8 mouse cellular contexts compared by ENCODE assay signal in the genomic region with DNA sequence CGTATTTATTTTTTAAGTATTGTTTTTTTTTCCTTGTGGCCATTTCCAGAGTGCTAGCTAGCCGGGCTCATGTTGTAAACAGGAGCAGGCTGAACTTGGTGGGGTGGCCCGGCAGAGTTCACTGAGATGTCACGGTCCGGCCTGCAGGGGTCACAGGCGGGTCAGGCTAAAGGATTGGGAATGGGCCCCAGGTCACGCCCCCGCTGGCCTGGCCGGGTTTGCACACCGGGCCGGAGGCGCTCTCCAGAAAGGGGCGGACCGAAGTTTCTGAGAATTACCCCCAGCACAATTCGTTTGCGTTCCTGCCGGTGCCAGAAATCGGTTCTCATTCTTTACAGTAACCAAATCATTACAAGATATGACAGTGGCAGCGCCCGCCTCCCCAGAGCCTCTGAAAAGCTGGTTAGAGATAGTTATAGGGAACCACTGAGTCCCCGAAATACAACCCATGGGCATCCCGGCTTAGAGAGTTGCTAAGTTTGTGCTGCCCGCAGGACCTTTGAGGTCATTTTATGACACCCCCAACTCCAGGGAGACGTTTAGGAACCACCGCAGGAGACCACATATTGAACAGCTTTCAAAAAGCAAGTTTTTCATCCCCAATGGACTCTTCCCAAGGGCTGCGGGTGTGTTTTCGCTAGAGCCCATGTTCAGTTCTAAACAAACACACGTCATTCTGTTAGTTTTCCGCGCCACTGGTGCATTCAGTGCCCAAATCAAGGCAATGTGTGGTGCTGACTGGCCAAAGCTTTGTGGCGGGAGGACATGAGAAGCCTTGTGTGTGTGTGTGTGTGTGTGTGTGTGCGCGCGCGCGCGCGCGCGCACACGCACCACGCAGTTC. TPM values are rescaled to one million over a fixed set of nuclear protein-coding genes. Genes with fewer than 3 reads are reported as not detected.
DNase-seq lines count a peak whose midpoint lies in the region; ATAC-seq and TF ChIP-seq lines count a peak whose summit lies in the region.

No protein-coding gene starts in this region.

- H3K4me2 ChIP-seq in heart, embryonic 12.5 days = peak overlapping the region; percentile 88
- peak overlapping the region; percentile 25 for H3K4me2 ChIP-seq in forebrain, postnatal 0 days (ENCODE audit: low read depth)
- peak overlapping the region; percentile 41 for H3K4me2 ChIP-seq in liver, embryonic 16.5 days (ENCODE audit: low read depth, low read length)

- no peaks in the 10 kb centered on the region for H3K36me3 ChIP-seq in heart, embryonic 12.5 days
- no peaks in the 10 kb centered on the region for H3K36me3 ChIP-seq in ES-Bruce4 (ENCODE audit: control insufficient read depth, insufficient read depth, low read length, poor library complexity, severe bottlenecking)
- H3K36me3 ChIP-seq in forebrain, postnatal 0 days (ENCODE audit: insufficient read depth) = no peaks in the 10 kb centered on the region
- no peaks in the 10 kb centered on the region for H3K36me3 ChIP-seq in liver, embryonic 16.5 days (ENCODE audit: control insufficient read depth, insufficient read depth)

- no peak for ATAC-seq in heart, embryonic 12.5 days (ENCODE audit: insufficient number of reproducible peaks, low FRiP score)
- no peak for ATAC-seq in forebrain, postnatal 0 days
- ATAC-seq in liver, embryonic 16.5 days (ENCODE audit: low read depth) = no peak

- 3% methylated on average over 42 of the region's 42 CpGs for WGBS in heart, embryonic 12.5 days
- WGBS in forebrain, postnatal 0 days = 4% methylated on average over 42 of the region's 42 CpGs
- 3% methylated on average over 42 of the region's 42 CpGs for WGBS in liver, embryonic 16.5 days (ENCODE audit: insufficient replicate concordance)

- peaks cover 44% of the 10 kb centered on the region for H3K4me1 ChIP-seq in heart, embryonic 12.5 days (replicated peaks)
- H3K4me1 ChIP-seq in ES-Bruce4 (ENCODE audit: control insufficient read depth, insufficient read depth, low read length) = no peaks in the 10 kb centered on the region
- H3K4me1 ChIP-seq in forebrain, postnatal 0 days (ENCODE audit: insufficient read depth) = peaks cover 4% of the 10 kb centered on the region; the same call in 1 of the 2 replicates
- H3K4me1 ChIP-seq in liver, embryonic 16.5 days (ENCODE audit: control insufficient read depth, low read depth, low read length) = peaks cover 5% of the 10 kb centered on the region

- peak; percentile 30 for TF ChIP-seq CTCF in ES-Bruce4 (IDR thresholded peaks at IDR 0.05; ENCODE audit: low read depth, low read length)
- TF ChIP-seq CTCF in forebrain, postnatal 0 days (IDR thresholded peaks at IDR 0.05; ENCODE audit: low read depth) = no peak

- peaks cover 100% of the 10 kb centered on the region for H3K27me3 ChIP-seq in heart, embryonic 12.5 days (replicated peaks)
- H3K27me3 ChIP-seq in ES-Bruce4 (ENCODE audit: control insufficient read depth, insufficient read depth, low read length, poor library complexity, severe bottlenecking) = peaks cover 22% of the 10 kb centered on the region
- H3K27me3 ChIP-seq in forebrain, postnatal 0 days (ENCODE audit: insufficient read depth, low read length) = peaks cover 98% of the 10 kb centered on the region
- peaks cover 100% of the 10 kb centered on the region for H3K27me3 ChIP-seq in liver, embryonic 16.5 days (ENCODE audit: control insufficient read depth, insufficient read depth, low read depth, low read length)

- H3K9ac ChIP-seq in heart, embryonic 12.5 days = no peak overlapping the region
- no peak overlapping the region for H3K9ac ChIP-seq in ES-Bruce4 (ENCODE audit: low read depth, poor library complexity, severe bottlenecking)
- H3K9ac ChIP-seq in forebrain, postnatal 0 days = no peak overlapping the region
- H3K9ac ChIP-seq in liver, embryonic 16.5 days (ENCODE audit: low read depth, low read length) = no peak overlapping the region

- DNase-seq in heart, adult 11 months = no peak
- no peak for DNase-seq in forebrain, postnatal 0 days
- DNase-seq in yolk sac, embryonic 10.5 days (ENCODE audit: low spot score) = no peak
- no peak for DNase-seq in spleen, postnatal 4 days (ENCODE audit: low spot score in 2 of 2)
- DNase-seq in cerebellum, adult 9-10 months = no peak

- H3K9me3 ChIP-seq in heart, embryonic 12.5 days (replicated peaks) = no peaks in the 10 kb centered on the region
- no peaks in the 10 kb centered on the region for H3K9me3 ChIP-seq in ES-Bruce4 (replicated peaks; ENCODE audit: control insufficient read depth, insufficient read depth, low read length, poor library complexity, severe bottlenecking)
- H3K9me3 ChIP-seq in forebrain, postnatal 0 days (ENCODE audit: low read length) = no peaks in the 10 kb centered on the region
- H3K9me3 ChIP-seq in liver, embryonic 16.5 days (replicated peaks; ENCODE audit: control insufficient read depth, low read length) = no peaks in the 10 kb centered on the region

- peak overlapping the region; percentile 49 for H3K4me3 ChIP-seq in heart, embryonic 12.5 days
- H3K4me3 ChIP-seq in ES-Bruce4 (ENCODE audit: low read depth, low read length) = no peak overlapping the region
- 0 out of 2 replicates have a peak overlapping the region, but pooled peaks have one; percentile 6 for H3K4me3 ChIP-seq in forebrain, postnatal 0 days (ENCODE audit: low read depth, low read length)
- peak overlapping the region; percentile 26 for H3K4me3 ChIP-seq in liver, embryonic 16.5 days (ENCODE audit: low read depth, low read length)

- no peak for TF ChIP-seq POLR2A in ES-Bruce4 (IDR thresholded peaks at IDR 0.05; ENCODE audit: insufficient read depth, low read length)

- no peak overlapping the region for H3K27ac ChIP-seq in heart, embryonic 12.5 days (ENCODE audit: poor library complexity, severe bottlenecking)
- no peak overlapping the region for H3K27ac ChIP-seq in ES-Bruce4 (ENCODE audit: insufficient read depth, low read length)
- H3K27ac ChIP-seq in forebrain, postnatal 0 days (ENCODE audit: low read depth, low read length) = no peak overlapping the region
- H3K27ac ChIP-seq in liver, embryonic 16.5 days (ENCODE audit: low read length) = no peak overlapping the region

- no peak for TF ChIP-seq EP300 in ES-Bruce4 (IDR thresholded peaks at IDR 0.05; ENCODE audit: insufficient read depth, low read depth, low read length)

RNA-seq across cellular contexts. Expression of gene Cyp26a1, which starts 1.6 kb away (rescaled TPM):
- polyA plus RNA-seq in heart, embryonic 12.5 days (2016; fragmentation: Nextera tagmentation; extraction: Ambion mirVana) = 0.70 and 0.92 TPM in 2 replicates
- polyA plus RNA-seq in ES-Bruce4 (2011; ENCODE audit: insufficient read depth, insufficient read length, low read depth, missing spikeins) = 5.3 and 7.8 TPM in 2 replicates
- not detected in 2 replicates for total RNA-seq in forebrain, postnatal 0 days (2014; rRNA removed)
- polyA plus RNA-seq in forebrain, postnatal 0 days (2015; fragmentation: Nextera tagmentation; extraction: Ambion mirVana) = 0.13 and 0.42 TPM in 2 replicates
- polyA plus RNA-seq in liver, embryonic 16.5 days (2015; fragmentation: Nextera tagmentation; extraction: Ambion mirVana) = not detected in 2 replicates

RNA-seq across cellular contexts. Expression of gene Cyp26c1, which starts 10.6 kb away (rescaled TPM):
- not detected in 2 replicates for polyA plus RNA-seq in heart, embryonic 12.5 days (2016; fragmentation: Nextera tagmentation; extraction: Ambion mirVana)
- 0.34 and 0.50 TPM in 2 replicates for polyA plus RNA-seq in ES-Bruce4 (2011; ENCODE audit: insufficient read depth, insufficient read length, low read depth, missing spikeins)
- total RNA-seq in forebrain, postnatal 0 days (2014; rRNA removed) = not detected in 2 replicates
- polyA plus RNA-seq in forebrain, postnatal 0 days (2015; fragmentation: Nextera tagmentation; extraction: Ambion mirVana) = not detected in 2 replicates
- not detected in 2 replicates for polyA plus RNA-seq in liver, embryonic 16.5 days (2015; fragmentation: Nextera tagmentation; extraction: Ambion mirVana)

Comparison
In these comparisons a context has a peak if more than half of its experiments do, and no peak if none do; other contexts are left out.
1. H3K4me2 ChIP-seq: peak in every context shown above with its lines; median percentile 88 in heart, embryonic 12.5 days; 41 in liver, embryonic 16.5 days; 25 in forebrain, postnatal 0 days.